Mouse (Mus musculus) liver, embryonic 12.5 days (tissue): Measurements from ENCODE around the gene Shisa6. TPM values are rescaled to one million over a fixed set of nuclear protein-coding genes. Genes with fewer than 3 reads are reported as not detected.

ENCODE experiments used
- ATAC-seq: fragments of 200-750 bp; cut with Nextera tagmentation; 2 replicates; pipeline ENCODE4 v1.8.0; 2017; ENCODE audit warnings: moderate number of reproducible peaks, mild to moderate bottlenecking, moderate library complexity
- H3K27ac ChIP-seq: fragments of 300-500 bp; sonication (generic); 2 replicates; pipeline ENCODE4 v1.5.1; 2016; ENCODE audit warnings: mild to moderate bottlenecking
- H3K27me3 ChIP-seq: fragments of 300-500 bp; sonication (generic); replicated peaks from 2 replicates; pipeline ENCODE4 v1.6.1; 2016; ENCODE audit warnings: mild to moderate bottlenecking, moderate library complexity
- H3K36me3 ChIP-seq: fragments of 300-500 bp; sonication (generic); 2 replicates; pipeline ENCODE4 v1.6.1; 2016; ENCODE audit warnings: mild to moderate bottlenecking, moderate library complexity
- H3K4me1 ChIP-seq: fragments of 300-500 bp; sonication (generic); 2 replicates; pipeline ENCODE4 v1.6.1; 2016
- H3K4me2 ChIP-seq: fragments of 300-500 bp; sonication (generic); 2 replicates; pipeline ENCODE4 v1.6.1; 2016; ENCODE audit warnings: mild to moderate bottlenecking, moderate library complexity
- H3K4me3 ChIP-seq: fragments of 300-500 bp; sonication (generic); 2 replicates; pipeline ENCODE4 v1.5.1; 2016; ENCODE audit warnings: mild to moderate bottlenecking, moderate library complexity
- H3K9ac ChIP-seq: fragments of 300-500 bp; sonication (generic); 2 replicates; pipeline ENCODE4 v1.6.1; 2016; ENCODE audit warnings: mild to moderate bottlenecking, moderate library complexity
- H3K9me3 ChIP-seq: fragments of 300-500 bp; sonication (generic); replicated peaks from 2 replicates; pipeline ENCODE4 v1.6.1; 2016; ENCODE audit warnings: mild to moderate bottlenecking, moderate library complexity
- WGBS: fragments of 180-500 bp; shearing (Covaris S2); methylation state at CpG from one replicate; pipeline ENCODE4 v1.1.7; 2016; ENCODE audit not compliant: insufficient replicate concordance; 5-methylcytosine and 5-hydroxymethylcytosine counted together
- polyA plus RNA-seq: library from polyadenylated mRNA; unstranded; fragments of >200 nt; fragmentation: Nextera tagmentation; extraction: Ambion mirVana; gene quantifications from 2 replicates; pipeline ENCODE4 v1.2.1, GENCODE M21; 2016

Shisa6 gene
- polyA plus RNA-seq, 1 experiment from 2014 or later, result 0.08 TPM

GRCm38 (mm10) chr11:66188146-66188545, 337.6 kb downstream of the Shisa6 start:
- Histone ChIP-seq H3K4me1 (no peaks in the 10 kb centered on the region), H3K27me3 (no peaks in the 10 kb centered on the region), H3K9ac (no peak overlapping the region), H3K9me3 (no peaks in the 10 kb centered on the region), H3K27ac (no peak overlapping the region), H3K36me3 (no peaks in the 10 kb centered on the region), H3K4me3 (no peak overlapping the region), H3K4me2 (no peak overlapping the region)
- WGBS, result 68% methylated on average over 2 of the region's 2 CpGs
- ATAC-seq, result no peak

- Histone ChIP-seq H3K9ac (no peak overlapping the region), H3K4me2 (no peak overlapping the region), H3K9me3 (no peaks in the 10 kb centered on the region), H3K4me1 (no peaks in the 10 kb centered on the region), H3K4me3 (no peak overlapping the region), H3K27ac (no peak overlapping the region), H3K36me3 (no peaks in the 10 kb centered on the region), H3K27me3 (no peaks in the 10 kb centered on the region)
- no peak for ATAC-seq
- WGBS, result 41% methylated on average over 2 of the region's 2 CpGs
Measured at GRCm38 (mm10) chr11:66177781-66178180, 348.0 kb downstream of the Shisa6 start.

- Histone ChIP-seq H3K27me3 (peaks cover 18% of the 10 kb centered on the region), H3K9ac (no peak within 1 kb of the TSS), H3K9me3 (no peaks in the 10 kb centered on the region), H3K4me1 (no peaks in the 10 kb centered on the region), H3K4me3 (peak within 1 kb of the TSS; percentile 44), H3K27ac (no peak within 1 kb of the TSS), H3K36me3 (no peaks in the 10 kb centered on the region), H3K4me2 (peak within 1 kb of the TSS; percentile 68)
- ATAC-seq, result peak; percentile 58; the same call in 1 of the 2 replicates
- WGBS, result under 1% methylated on average over 53 of the region's 53 CpGs
Measured at GRCm38 (mm10) chr11:66167801-66168651, 357.7 kb downstream of the Shisa6 start, which contains the start of gene Dnah9. TSS of gene Dnah9 (minus strand) at chr11:66168551.

GRCm38 (mm10) chr11:66164022-66164421, 361.7 kb downstream of the Shisa6 start:
- no peak overlapping the region for H3K4me2 ChIP-seq
- no peaks in the 10 kb centered on the region for H3K9me3 ChIP-seq
- WGBS, result 58% methylated on average over 2 of the region's 2 CpGs
- H3K9ac ChIP-seq, result no peak overlapping the region
- no peaks in the 10 kb centered on the region for H3K4me1 ChIP-seq
- H3K4me3 ChIP-seq, result no peak overlapping the region
- H3K36me3 ChIP-seq, result no peaks in the 10 kb centered on the region
- peaks cover 18% of the 10 kb centered on the region for H3K27me3 ChIP-seq
- no peak overlapping the region for H3K27ac ChIP-seq
- ATAC-seq, result no peak
